ENCODE assay signal across 9 mouse cellular contexts in genomic region chr9:67802241-67802640, GRCm38 (mm10). TPM values are rescaled to one million over a fixed set of nuclear protein-coding genes. Genes with fewer than 3 reads are reported as not detected.
A peak's percentile ranks its signal among the peaks of the same experiment; 100 is the strongest.
DNase-seq lines count a peak whose midpoint lies in the region; ATAC-seq lines count a peak whose summit lies in the region.
"Had no signal": no experiment of that assay in that cellular context is flagged by ENCODE, and none has a peak within 500 bp of the region (broad histone marks: within the 10 kb centered on the region; RNA-seq: fewer than 3 reads in every experiment).

No protein-coding gene starts in this region.

- no peaks in the 10 kb centered on the region for H3K27me3 ChIP-seq in hindbrain, embryonic 10.5 days (ENCODE audit: insufficient read depth, poor library complexity, severe bottlenecking)
- no peaks in the 10 kb centered on the region for H3K27me3 ChIP-seq in hindbrain, embryonic 16.5 days (replicated peaks; ENCODE audit: control insufficient read depth, insufficient read depth, low read length)
- H3K27me3 ChIP-seq in neural tube, embryonic 11.5 days (ENCODE audit: control insufficient read depth, insufficient read depth, low read length), result no peaks in the 10 kb centered on the region

- 28% methylated on average over 6 of the region's 6 CpGs for WGBS in hindbrain, embryonic 10.5 days
- 32% methylated on average over 6 of the region's 6 CpGs for WGBS in hindbrain, embryonic 16.5 days
- WGBS in neural tube, embryonic 11.5 days, result 37% methylated on average over 6 of the region's 6 CpGs

- H3K36me3 ChIP-seq in hindbrain, embryonic 10.5 days, result no peaks in the 10 kb centered on the region
- H3K36me3 ChIP-seq in hindbrain, embryonic 16.5 days (ENCODE audit: control insufficient read depth, insufficient read depth, low read length), result no peaks in the 10 kb centered on the region
- H3K36me3 ChIP-seq in neural tube, embryonic 11.5 days (ENCODE audit: control insufficient read depth, insufficient read depth, low read length), result no peaks in the 10 kb centered on the region

- ATAC-seq in hindbrain, embryonic 16.5 days, result no peak
- ATAC-seq in common myeloid progenitor, adult 5-6 weeks (replicated peaks; ENCODE audit: low read depth, poor library complexity, severe bottlenecking), result peak; percentile 65; the same call in 1 of the 2 replicates
- no peak for ATAC-seq in neural tube, embryonic 11.5 days (ENCODE audit: insufficient read depth, low FRiP score, low TSS enrichment)

- H3K4me3 ChIP-seq in hindbrain, embryonic 10.5 days, result no peak overlapping the region
- no peak overlapping the region for H3K4me3 ChIP-seq in hindbrain, embryonic 16.5 days (ENCODE audit: low read length)
- no peak overlapping the region for H3K4me3 ChIP-seq in neural tube, embryonic 11.5 days (ENCODE audit: low read depth, low read length)

- no peaks in the 10 kb centered on the region for H3K9me3 ChIP-seq in hindbrain, embryonic 10.5 days
- no peaks in the 10 kb centered on the region for H3K9me3 ChIP-seq in hindbrain, embryonic 16.5 days (ENCODE audit: control insufficient read depth, low read length)
- H3K9me3 ChIP-seq in neural tube, embryonic 11.5 days (ENCODE audit: control insufficient read depth, low read length), result no peaks in the 10 kb centered on the region

- H3K4me1 ChIP-seq in hindbrain, embryonic 10.5 days (replicated peaks), result 0 out of 2 replicates have a peak, but pooled peaks cover 5% of the 10 kb centered on the region
- H3K4me1 ChIP-seq in hindbrain, embryonic 16.5 days (ENCODE audit: control insufficient read depth, insufficient read depth, low read depth, low read length), result no peaks in the 10 kb centered on the region
- H3K4me1 ChIP-seq in neural tube, embryonic 11.5 days (ENCODE audit: control insufficient read depth, insufficient read depth, low read length), result peaks cover 4% of the 10 kb centered on the region; the same call in 1 of the 2 replicates

- peak; percentile 36 for DNase-seq in hindbrain, embryonic 10.5 days (ENCODE audit: low spot score)
- peak; percentile 64 for DNase-seq in CD4-positive helper T cell, adult 2 months (ENCODE audit: low read depth, low spot score)
- peak; percentile 26 for DNase-seq in WW6 (ENCODE audit: low read depth, low spot score)
- DNase-seq in kidney, postnatal 36 days, result peak; percentile 49 to 83
- peak; percentile 51 for DNase-seq in neural tube, embryonic 11.5 days (ENCODE audit: low spot score)
- DNase-seq in urinary bladder, postnatal 36 days (ENCODE audit: low spot score in 2 of 2), result peak; percentile 28 to 31

- no peak overlapping the region for H3K9ac ChIP-seq in hindbrain, embryonic 16.5 days (ENCODE audit: low read depth, low read length)
- no peak overlapping the region for H3K9ac ChIP-seq in neural tube, embryonic 11.5 days (ENCODE audit: low read length)

- no peak overlapping the region for H3K27ac ChIP-seq in hindbrain, embryonic 10.5 days
- H3K27ac ChIP-seq in hindbrain, embryonic 16.5 days (ENCODE audit: low read depth, low read length), result no peak overlapping the region
- H3K27ac ChIP-seq in neural tube, embryonic 11.5 days (ENCODE audit: low read depth, low read length), result no peak overlapping the region

- no peak overlapping the region for H3K4me2 ChIP-seq in hindbrain, embryonic 16.5 days (ENCODE audit: low read length)
- no peak overlapping the region for H3K4me2 ChIP-seq in neural tube, embryonic 11.5 days (ENCODE audit: low read depth)

RNA-seq across cellular contexts. Expression of gene C2cd4a, which starts 29.9 kb away (rescaled TPM):
- not detected in 2 replicates for polyA plus RNA-seq in hindbrain, embryonic 10.5 days (2016; fragmentation: Nextera tagmentation; extraction: Ambion mirVana)
- polyA plus RNA-seq in hindbrain, embryonic 16.5 days (2015; fragmentation: Nextera tagmentation; extraction: Ambion mirVana), result 0.32 and 0.46 TPM in 2 replicates
- not detected in 2 replicates for total RNA-seq in common myeloid progenitor, adult 5-6 weeks (2017)
- 0.28 TPM in 1 of 2 replicates, not detected in the other for polyA plus RNA-seq in neural tube, embryonic 11.5 days (2014; fragmentation: Nextera tagmentation; extraction: Ambion mirVana)

RNA-seq across cellular contexts. Expression of gene Vps13c, which starts 38.0 kb away (rescaled TPM):
- 3.8 and 5.4 TPM in 2 replicates for polyA plus RNA-seq in hindbrain, embryonic 10.5 days (2016; fragmentation: Nextera tagmentation; extraction: Ambion mirVana)
- polyA plus RNA-seq in hindbrain, embryonic 16.5 days (2015; fragmentation: Nextera tagmentation; extraction: Ambion mirVana), result 8.1 and 9.3 TPM in 2 replicates
- 40.2 and 42.2 TPM in 2 replicates for total RNA-seq in common myeloid progenitor, adult 5-6 weeks (2017)
- polyA plus RNA-seq in neural tube, embryonic 11.5 days (2014; fragmentation: Nextera tagmentation; extraction: Ambion mirVana), result 6.9 and 7.8 TPM in 2 replicates

RNA-seq across cellular contexts. Expression of gene C2cd4b, which starts 43.0 kb away (rescaled TPM):
- 0.12 and 0.30 TPM in 2 replicates for polyA plus RNA-seq in hindbrain, embryonic 10.5 days (2016; fragmentation: Nextera tagmentation; extraction: Ambion mirVana)
- polyA plus RNA-seq in hindbrain, embryonic 16.5 days (2015; fragmentation: Nextera tagmentation; extraction: Ambion mirVana), result 0.34 and 0.39 TPM in 2 replicates
- not detected in 2 replicates for total RNA-seq in common myeloid progenitor, adult 5-6 weeks (2017)
- 0.95 and 1.1 TPM in 2 replicates for polyA plus RNA-seq in neural tube, embryonic 11.5 days (2014; fragmentation: Nextera tagmentation; extraction: Ambion mirVana)
- polyA plus RNA-seq: liver, embryonic 16.5 days had no signal
